Mouse (Mus musculus) heart, adult 2 months (tissue): ENCODE data around the gene Pnpla8.

Source experiments
- CTCF ChIP-seq: fragments of 200-600 bp; IDR thresholded peaks from 2 replicates; pipeline ENCODE4 v1.8.1; 2022; ENCODE audit warnings: antibody characterized with exemption, mild to moderate bottlenecking, moderate library complexity
- POLR2A ChIP-seq: fragments of 200-500 bp; IDR thresholded peaks from 2 replicates; pipeline ENCODE4 v1.6.1; 2011; ENCODE audit warnings: mild to moderate bottlenecking, low read depth, low read length, control low read depth; ENCODE audit not compliant: insufficient read depth

DNA sequence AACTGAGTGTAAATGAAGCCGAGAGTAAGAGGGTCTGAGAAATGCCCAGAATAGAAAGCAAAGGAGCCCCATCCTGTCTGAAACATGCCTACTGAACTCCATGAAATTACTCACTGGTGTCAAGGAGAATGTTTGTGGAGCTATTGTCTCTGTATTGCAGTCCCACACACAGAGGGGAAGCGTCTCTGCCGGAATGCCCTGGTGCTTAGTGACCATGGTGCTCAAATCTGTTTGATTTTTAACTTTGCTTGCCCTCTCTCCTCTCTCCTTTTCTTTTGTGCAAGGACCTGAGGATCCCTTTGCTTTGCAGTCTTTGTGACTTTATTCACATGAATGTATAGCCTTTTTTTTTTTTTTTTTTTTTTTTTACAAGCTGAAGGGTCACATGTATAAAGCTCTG, 136.3 kb downstream of the Pnpla8 start:
- TF ChIP-seq POLR2A (no peak), CTCF (no peak)
